Mouse (Mus musculus): Measurements from ENCODE around the gene Ehmt1. TPM values are rescaled to one million over a fixed set of nuclear protein-coding genes. Genes with fewer than 3 reads are reported as not detected.

The Ehmt1 gene
- total and polyA plus RNA-seq, 3 experiments = 31.9 to 55.8 TPM; not detected in 1

DNA sequence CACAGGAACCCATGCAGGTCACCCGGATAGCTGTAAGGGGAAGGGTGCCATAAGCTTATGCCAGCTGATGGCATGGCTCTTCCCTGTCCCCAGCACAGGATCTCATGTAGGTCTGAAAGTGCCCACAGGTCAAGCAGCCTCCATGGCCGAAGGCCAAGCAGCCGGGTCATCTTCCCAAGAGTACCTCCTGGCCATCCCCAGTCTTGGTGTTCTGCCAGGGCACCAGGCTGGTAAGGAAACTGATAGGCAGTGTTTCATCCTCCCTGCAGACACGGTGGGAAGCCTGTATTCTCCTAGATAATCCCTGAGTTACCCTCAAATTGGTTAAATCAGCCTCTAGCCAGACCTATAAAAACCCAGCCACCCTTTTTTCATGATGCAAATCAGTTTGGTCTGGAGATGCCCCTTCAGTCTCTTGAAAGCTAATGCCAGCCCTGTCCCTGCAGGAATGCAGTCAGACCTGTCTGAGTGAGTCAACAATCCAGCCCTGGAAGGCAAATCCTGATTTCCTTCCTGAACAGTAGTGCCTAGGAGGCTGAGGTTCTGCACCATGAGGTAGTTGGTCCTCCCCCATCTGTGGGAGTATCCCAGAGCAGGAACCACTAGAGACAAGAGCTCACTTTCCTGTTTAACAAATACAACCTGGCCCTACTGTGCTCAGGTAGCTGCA, 8.5 kb upstream of the Ehmt1 start:
- DNase-seq (ENCODE audit: low read depth, low spot score) = no peak
- H3K9me3 ChIP-seq (replicated peaks; ENCODE audit: insufficient read depth, low read length) = no peaks in the 10 kb centered on the region
- no peaks in the 10 kb centered on the region for H3K79me2 ChIP-seq (ENCODE audit: control insufficient read depth, insufficient read depth, low read length, poor library complexity)
- no peak overlapping the region for H3K27ac ChIP-seq (ENCODE audit: control insufficient read depth, low read depth, low read length)
- peaks cover 6 to 16% of the 10 kb centered on the region in 2 experiments for H3K4me1 ChIP-seq (ENCODE audit: control insufficient read depth in 1 of 2, insufficient read depth in 2 of 2, low read length in 2 of 2)
- H3K4me3 ChIP-seq (ENCODE audit: control insufficient read depth in 1 of 2, insufficient read depth in 1 of 2, low read depth in 2 of 2, low read length in 2 of 2) = no peak overlapping the region
- H3K27me3 ChIP-seq (ENCODE audit: control insufficient read depth in 1 of 2, insufficient read depth in 2 of 2, low read length in 2 of 2) = no peaks in the 10 kb centered on the region
- TF ChIP-seq CTCF (IDR thresholded peaks at IDR 0.05 in 2 of 3, conservative IDR thresholded peaks at IDR 0.05 in 1 of 3; ENCODE audit: control insufficient read depth in 1 of 3, insufficient read depth in 1 of 3, low read depth in 2 of 3, low read length in 3 of 3, poor library complexity in 1 of 3, severe bottlenecking in 1 of 3) (no peak), TCF12 (IDR thresholded peaks at IDR 0.05; ENCODE audit: low read depth, low read length) (peak; percentile 50; the same call in 1 of the 2 replicates), GABPA (IDR thresholded peaks at IDR 0.05; ENCODE audit: low read depth, low read length) (no peak), MAX (IDR thresholded peaks at IDR 0.05; ENCODE audit: low read length) (no peak), MAZ (IDR thresholded peaks at IDR 0.05; ENCODE audit: low read depth, low read length) (no peak), NRF1 (IDR thresholded peaks at IDR 0.05; ENCODE audit: insufficient read depth, low read depth, low read length, poor library complexity, severe bottlenecking) (no peak), ZNF384 (IDR thresholded peaks at IDR 0.05; ENCODE audit: low read depth, low read length) (no peak), MEF2A (IDR thresholded peaks at IDR 0.05; ENCODE audit: extremely low read depth, insufficient replicate concordance, low read depth, low read length, poor library complexity, severe bottlenecking) (no peak), TBP (IDR thresholded peaks at IDR 0.05; ENCODE audit: low read depth, low read length) (no peak), MXI1 (IDR thresholded peaks at IDR 0.05; ENCODE audit: low read depth, low read length) (no peak), ZMIZ1 (IDR thresholded peaks at IDR 0.05; ENCODE audit: low read depth, low read length) (no peak), MYC (IDR thresholded peaks at IDR 0.05; ENCODE audit: low read depth, low read length) (no peak), KAT2A (conservative IDR thresholded peaks at IDR 0.05; ENCODE audit: low read depth, low read length) (no peak), SIN3A (IDR thresholded peaks at IDR 0.05; ENCODE audit: low read length) (no peak), ETS1 (IDR thresholded peaks at IDR 0.05; ENCODE audit: low read depth, low read length) (0 out of 2 replicates have a peak, but pooled peaks have one; percentile 13), USF1 (IDR thresholded peaks at IDR 0.05; ENCODE audit: low read depth, low read length) (no peak), POLR2AphosphoS5 (IDR thresholded peaks at IDR 0.05; ENCODE audit: borderline replicate concordance, low read depth, low read length) (no peak), NELFE (IDR thresholded peaks at IDR 0.05; ENCODE audit: low read depth, low read length) (no peak), EP300 (IDR thresholded peaks at IDR 0.05; ENCODE audit: low read depth in 1 of 2, low read length in 2 of 2) (peak; percentile 16 to 47; a peak in 2 of 4 replicates), TAL1 (IDR thresholded peaks at IDR 0.05; ENCODE audit: low read length) (peak; percentile 55)
- no peak overlapping the region for H3K9ac ChIP-seq (ENCODE audit: control insufficient read depth, low read depth, low read length, poor library complexity, severe bottlenecking)
- peaks cover 0 to 16% of the 10 kb centered on the region in 2 experiments; a peak in 2 of 4 replicates for H3K36me3 ChIP-seq (ENCODE audit: control insufficient read depth in 1 of 2, insufficient read depth in 2 of 2, low read length in 2 of 2)

Measured in MEL (cell line).